Mouse (Mus musculus) stomach, postnatal 0 days (tissue): ENCODE data around the gene 2410131K14Rik.

ENCODE experiments used
- CTCF ChIP-seq: IDR thresholded peaks from 2 replicates; pipeline ENCODE4 v1.5.1; 2016; ENCODE audit warnings: antibody characterized with exemption, low read depth, mild to moderate bottlenecking, moderate library complexity
- EP300 ChIP-seq: optimal IDR thresholded peaks from 2 replicates; pipeline ENCODE3; 2016; ENCODE audit warnings: antibody characterized with exemption

- no peak for TF ChIP-seq CTCF
- no peak for TF ChIP-seq EP300
Measured at GRCm38 (mm10) chr5:118230071-118230611, 14.9 kb upstream of the 2410131K14Rik start.
